Mouse (Mus musculus) adrenal gland, adult (tissue): ENCODE data around the gene Acvr1b.

ENCODE experiments used
- DNase-seq, 2 experiments: peaks; one replicate each; pipeline ENCODE4 v3.0.0; 2022 to 2023; ENCODE audit warnings: low spot score in 1 of 2; ENCODE audit not compliant: inconsistent age in 2 of 2

Gene Acvr1b

DNA sequence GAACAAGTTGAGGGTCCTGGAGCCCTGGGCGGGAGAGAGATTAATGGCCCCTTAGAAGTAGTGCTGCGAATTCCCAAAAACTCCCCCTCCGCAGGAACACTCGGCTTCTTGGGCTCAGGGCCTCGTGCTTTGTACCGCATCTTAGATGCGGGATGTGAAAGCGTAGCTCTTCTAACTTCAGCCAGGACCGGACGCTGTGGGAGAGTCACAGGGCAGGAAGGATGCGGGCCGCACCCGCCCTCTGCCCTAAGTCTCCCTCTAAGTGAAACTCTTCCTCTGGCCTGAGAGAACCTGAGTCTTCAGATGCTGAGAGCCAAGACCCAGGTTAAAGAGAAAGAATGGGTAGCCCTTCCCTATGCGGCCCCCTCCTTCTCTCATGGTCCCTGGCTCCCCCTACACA is 51.1 kb downstream of the Acvr1b start:
- DNase-seq: peak in 1 of 2 experiments; percentile 73

DNA sequence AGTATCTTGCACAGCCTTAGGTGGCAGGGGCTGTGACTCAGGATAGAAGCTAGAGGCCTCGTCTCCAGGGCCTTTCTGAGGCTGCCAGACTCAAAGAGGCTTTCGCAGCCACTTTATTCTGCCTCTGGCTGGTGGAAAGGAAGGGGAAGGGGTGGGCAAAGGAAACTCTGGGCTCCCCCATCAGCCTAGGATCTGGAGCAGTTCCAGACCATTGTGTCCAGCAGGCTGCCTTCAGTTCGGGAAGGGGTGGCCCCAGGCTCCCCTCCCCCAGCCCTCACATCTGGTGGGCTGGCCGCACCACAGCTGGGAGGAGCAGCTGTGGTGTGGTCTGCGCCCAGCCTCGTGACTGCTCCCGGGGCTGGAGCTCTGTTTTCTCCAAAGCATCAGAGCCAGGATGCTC is 54.1 kb downstream of the Acvr1b start:
- peak; percentile 76 to 77 for DNase-seq

DNA sequence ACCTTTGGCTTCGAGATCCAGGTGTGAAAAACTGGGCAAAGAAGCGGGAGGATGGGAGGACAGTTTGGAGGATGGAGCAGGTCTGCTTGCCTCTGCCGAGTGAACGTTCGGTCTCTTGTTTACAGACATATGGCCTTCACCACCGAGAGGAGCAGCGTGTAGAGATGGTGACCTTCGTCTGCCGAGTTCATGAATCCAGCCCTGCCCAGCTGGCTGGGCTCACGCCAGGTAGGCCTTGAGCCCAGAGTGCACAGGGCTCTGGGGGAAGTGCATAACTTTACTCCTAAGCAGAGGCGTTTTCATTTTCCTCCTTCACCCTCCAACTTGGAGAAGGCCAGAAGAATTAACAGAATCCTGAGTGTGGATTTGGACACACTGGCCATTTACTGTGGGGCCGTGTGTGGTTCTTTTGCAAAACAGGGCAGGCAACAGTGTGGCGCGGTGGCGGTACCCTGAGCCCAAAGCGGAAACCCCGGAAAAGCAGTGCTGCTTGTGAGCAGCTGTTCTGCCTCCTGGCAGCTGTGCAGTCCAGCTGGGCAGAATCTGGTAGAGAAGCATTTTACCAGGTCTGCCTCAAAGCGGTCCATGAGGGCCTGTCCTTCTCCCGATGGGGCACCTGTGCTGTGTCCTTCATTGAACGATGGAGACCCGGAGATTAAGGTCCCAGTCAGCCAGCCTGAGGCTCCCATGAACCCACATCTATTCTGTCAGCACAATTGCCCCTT is 55.2 kb downstream of the Acvr1b start:
- peak; percentile 85 to 91 for DNase-seq

DNA sequence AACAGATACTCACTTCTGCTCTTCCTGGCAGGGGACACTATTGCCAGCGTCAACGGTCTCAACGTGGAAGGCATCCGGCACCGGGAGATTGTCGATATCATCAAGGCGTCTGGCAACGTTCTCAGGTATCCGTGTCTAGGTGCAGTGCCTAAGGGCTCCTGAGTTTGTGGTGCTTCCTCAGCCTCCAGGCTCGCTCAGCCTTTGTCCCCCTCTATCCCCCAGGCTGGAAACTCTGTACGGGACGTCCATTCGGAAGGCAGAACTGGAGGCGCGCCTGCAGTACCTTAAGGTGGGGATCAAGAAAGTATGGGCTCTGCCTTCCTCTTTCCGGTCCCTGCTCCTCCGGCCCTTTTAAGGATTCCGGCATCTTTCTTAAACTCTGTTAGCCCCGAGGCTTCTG is 56.6 kb downstream of the Acvr1b start:
- no peak for DNase-seq

DNA sequence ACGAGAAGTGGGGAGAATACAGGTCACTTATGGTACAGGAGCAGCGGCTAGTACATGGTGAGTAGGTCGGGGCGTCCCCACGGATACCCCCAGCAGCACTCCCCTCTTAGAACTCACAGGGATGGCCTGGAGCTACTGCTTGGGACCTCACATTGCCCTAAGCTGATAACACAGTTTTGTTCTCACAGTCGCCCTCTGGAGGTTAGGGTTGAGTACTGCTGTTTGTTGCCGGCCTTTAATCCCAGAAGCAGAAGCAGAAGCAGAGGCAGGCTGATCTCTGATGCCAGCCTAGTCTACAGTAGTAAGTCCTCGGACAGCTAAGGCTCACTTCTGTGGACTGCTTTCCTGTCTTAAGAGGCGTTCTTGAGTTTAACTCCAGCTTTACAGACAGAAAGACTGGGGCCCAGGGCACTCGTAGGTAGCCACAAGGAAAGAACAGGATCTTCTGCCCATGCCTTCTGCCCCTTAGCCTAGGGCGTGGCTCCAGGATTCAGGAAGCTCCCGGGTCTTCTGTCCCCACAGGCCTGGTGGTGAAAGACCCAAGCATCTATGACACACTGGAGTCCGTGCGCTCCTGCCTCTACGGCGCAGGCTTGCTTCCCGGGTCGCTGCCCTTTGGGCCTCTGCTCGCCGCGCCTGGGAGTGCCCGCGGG is 57.3 kb downstream of the Acvr1b start:
- DNase-seq: peak in 1 of 2 experiments; percentile 78

DNA sequence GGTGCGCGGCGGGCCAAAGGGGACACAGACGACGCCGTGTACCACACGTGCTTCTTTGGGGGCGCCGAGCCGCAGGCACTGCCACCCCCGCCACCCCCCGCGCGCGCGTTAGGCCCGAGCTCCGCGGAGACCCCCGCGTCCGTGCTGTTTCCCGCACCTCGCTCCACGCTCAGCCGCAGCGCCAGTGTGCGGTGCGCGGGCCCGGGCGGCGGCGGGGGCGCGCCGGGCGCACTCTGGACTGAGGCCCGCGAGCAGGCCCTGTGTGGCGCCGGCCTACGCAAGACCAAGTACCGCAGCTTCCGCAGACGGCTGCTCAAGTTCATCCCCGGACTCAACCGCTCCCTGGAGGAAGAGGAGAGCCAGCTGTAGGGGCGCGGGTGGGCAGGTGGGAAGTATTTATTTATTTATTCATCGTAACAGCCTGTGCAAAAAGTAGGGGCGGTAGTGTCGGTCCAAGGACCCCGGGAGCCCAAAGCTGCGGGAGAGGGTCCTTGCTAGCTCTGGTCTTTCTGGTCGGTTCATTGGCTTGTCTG is 57.8 kb downstream of the Acvr1b start:
- DNase-seq: no peak

DNA sequence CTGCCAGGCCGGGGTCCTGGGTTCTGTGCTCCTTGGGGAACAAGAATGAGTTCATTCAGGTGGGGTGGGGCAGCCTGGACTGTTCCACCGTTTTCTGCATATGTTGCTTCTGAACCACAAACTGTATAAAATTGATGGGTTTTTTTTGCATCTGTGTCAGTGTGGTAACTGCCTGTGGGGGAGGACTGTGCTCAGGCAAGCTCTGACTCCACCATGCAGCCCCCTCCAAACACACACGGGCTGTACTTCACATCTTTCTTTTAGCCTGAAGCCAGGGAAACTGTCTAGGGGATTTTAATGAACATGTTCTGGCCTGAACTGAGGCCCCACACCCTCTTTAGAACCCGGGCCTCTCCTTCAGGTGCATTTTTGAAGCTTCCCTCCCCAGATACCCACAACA is 58.7 kb downstream of the Acvr1b start:
- DNase-seq: no peak

DNA sequence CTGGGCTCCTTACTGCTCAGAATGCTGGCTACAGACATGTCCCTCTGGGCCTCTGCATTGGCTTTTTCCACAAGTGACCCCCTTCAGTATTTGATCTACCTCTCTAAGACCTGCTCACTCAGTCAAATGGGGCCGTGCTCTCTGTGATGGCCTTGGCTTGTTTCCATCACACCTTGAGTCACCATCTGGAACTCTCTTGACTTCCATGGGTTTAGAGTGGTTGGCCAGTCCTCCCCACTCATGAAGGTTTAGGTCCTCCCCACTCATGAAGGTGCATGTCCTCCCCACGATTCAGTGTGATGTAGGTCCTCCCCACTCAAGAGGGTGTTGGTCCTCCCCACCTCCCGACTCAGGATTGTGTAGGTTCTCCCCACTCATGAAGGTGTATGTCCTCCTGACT is 59.3 kb downstream of the Acvr1b start:
- DNase-seq: peak in 1 of 2 experiments; percentile 73

DNA sequence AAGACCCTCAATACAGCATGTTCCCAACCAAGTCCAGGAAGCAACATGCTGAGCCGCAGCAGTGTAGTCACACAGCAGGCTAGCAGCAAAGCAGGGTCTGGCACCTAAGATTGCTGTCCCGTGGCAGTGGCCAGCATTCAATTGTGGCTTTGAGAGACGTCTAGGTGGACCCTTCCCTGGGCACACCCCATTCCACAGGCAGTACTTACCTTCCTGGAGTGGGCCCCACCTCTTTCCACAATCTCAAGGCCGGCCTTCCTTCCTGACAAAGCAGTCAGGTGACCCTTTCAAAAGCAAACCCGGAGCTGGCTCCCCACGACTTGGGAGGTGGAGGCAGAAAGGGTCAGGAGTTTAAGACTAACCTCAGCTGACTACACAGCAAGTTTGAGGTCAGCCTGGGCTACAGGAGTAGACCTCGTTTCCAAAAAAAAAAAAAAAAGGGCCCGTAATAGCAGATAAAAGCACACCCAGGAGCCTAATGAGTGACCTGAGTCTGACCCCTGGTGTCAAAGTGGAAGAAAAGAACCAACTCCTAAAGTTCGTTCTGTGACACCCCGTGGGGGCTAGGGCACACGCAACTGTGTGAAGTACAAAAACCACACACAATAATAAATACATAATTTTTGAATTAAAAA is 59.9 kb downstream of the Acvr1b start:
- DNase-seq: no peak

DNA sequence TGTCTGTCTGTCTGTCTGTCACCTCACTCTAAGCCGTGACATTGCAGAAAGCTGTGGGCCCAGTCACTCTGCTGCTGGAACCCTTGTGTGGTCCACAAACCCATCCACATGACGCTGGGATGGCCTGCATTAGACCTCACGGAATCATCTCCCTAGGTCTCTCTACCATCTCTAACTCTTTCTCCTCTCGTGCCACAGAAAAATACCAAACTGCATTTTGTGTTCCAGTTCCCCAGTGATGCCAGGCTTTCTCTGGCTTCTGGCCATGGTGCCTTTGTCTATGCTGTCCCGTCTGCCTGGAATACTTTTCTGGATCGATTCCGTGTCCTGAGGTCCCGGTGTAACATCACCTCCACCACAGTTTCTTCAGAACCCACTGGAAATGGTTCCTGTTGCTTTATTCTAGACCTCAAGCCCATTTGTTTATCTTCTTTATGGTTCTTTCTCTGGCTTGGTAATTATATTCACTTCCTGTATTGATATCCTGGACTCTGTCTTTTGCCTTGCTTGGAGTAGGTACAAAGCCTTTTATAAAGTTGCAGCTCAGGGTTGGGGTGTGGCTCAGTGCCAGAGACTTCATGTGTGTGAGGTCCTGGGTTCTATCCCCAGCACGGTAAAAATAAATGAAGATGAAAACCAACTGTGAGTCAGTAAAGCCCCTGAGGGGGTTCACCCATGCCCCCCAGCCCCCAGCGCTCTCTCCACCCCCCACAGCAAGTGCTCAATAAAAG is 60.9 kb downstream of the Acvr1b start:
- no peak for DNase-seq

DNA sequence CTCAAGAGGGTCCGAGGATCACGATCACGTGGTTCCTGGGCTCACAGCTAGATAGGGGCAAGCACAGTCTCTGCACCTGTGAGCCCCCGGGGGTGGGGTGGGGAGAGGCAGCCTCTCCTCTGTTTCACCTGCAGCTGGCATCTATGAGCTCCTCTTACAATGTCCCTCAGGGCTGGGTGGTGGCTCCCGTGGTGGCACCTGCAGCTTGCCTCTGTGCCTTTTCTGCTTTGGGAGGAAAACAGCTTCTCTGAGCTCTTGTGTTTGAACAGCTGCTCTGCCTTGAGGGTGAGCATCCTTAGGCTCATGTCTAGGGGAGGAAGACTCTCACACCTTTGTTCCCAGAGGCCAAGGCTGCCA is 61.5 kb downstream of the Acvr1b start:
- DNase-seq: no peak

DNA sequence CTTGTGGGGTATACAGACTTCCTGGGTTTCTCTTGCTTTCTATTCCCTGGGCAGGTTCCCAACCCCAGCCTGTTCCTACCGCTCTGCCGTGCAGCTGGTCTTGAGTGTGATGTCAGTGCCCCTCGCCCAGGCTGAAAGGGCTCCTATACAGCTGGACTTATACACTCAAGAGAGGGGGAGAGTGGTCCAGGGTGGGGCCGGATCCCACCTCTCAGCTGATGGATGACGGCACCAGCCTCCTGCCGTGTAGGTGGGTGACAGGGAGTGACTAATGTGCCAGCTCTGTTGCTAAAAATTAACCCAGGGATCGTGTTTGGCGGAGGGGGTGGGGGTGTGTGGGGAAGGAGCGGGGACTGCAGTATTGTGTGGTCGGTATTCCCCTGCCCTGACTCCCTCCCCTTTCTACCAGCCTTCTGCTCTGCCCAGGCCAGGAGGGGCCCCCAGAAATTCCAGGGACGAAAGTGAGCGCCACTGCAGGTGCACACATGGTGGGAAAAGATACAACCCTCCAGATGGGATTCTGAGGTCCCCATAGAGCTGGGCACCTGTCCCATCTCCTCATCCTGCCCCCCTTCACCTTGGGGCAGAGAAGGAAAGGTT is 62.0 kb downstream of the Acvr1b start:
- DNase-seq: no peak

DNA sequence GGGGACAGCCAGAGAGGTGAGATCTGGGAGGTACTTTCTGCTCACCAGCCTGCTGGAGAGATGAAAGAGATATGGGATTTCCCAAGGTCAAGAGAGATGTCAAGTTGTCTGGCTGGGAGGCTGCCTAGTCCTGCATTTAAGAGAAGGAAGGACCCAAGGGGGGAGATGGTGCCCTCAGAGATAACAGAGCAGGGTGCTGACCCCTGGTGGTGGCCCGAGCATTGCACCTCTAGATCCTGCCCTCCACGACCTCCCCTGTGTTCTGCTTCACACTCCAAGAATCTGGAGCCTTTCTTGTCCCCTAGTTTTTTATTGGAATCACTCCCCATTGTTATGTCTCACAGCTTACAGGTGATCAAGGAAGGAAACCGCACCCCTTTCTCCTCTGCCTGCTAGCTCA is 63.0 kb downstream of the Acvr1b start:
- DNase-seq: peak; percentile 75 to 92

DNA sequence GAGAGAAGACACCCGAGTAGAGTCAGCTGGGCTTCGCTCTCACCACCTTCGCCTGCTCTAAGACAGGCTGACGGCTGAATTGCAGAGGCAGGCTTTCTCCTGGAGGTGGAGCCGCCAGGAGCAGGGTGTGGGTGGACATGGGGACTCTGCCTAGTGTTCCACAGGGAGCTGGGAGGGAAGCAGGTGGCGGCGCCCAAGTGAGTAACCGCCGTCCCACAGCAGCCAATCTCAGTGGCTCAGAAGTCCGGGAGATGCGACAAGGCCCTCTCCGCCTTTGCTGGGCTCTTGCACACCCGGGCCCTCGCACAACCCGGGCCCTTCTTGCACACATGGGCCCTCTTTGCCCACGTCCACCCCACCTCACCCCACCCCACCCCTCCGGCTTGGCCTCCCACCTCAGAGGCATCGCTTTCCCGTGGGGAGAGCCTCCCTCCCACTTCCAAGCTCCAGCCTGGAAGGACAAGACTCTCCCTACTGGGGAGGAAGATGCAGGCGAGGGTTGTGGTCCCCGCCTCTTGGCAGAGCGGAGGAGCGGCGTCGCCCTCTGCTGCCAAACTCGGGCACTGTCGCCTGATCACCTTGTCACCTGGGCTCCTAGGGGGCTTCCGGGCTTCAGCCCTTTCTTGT is 65.1 kb downstream of the Acvr1b start:
- peak; percentile 58 to 79 for DNase-seq

DNA sequence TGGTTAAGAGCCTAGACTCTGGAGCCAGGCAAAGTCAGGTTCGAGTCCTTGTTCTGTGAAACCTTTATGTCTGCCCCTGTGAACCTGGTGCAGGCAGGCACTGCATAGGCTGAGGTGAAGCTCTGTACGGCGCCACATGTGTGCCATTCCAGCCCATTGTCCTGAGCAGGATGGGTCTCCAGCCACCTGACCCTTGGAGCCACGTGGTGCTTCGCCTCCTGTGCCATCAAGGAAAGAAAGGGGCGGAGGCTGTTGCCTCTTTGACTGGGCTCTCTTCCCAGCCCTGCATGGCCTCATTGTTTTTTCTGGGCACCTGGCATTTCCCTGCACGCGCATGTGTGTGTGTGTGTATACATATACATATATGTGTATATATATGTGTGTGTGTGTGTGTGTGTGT is 66.0 kb downstream of the Acvr1b start:
- no peak for DNase-seq

DNA sequence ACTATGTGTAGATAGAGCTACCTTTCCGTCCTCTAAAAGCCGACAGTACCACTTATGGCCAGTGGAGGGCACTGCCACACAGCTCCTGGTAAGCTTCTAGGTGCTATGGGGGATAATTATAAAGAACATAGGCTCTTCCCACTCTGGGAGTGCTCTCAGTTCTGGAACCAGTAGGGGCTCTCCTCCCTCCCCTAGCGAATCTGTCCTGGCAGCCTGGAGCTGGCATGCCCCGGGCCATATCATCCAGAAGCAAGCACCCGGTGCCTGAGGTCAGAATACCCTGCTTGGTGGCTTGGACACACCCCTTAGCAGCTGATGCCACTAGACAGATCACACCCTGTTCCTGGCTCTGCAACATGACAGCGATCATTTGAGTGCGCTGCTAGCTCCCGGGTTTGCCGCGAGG is 66.9 kb downstream of the Acvr1b start:
- peak; percentile 89 to 97 for DNase-seq

DNA sequence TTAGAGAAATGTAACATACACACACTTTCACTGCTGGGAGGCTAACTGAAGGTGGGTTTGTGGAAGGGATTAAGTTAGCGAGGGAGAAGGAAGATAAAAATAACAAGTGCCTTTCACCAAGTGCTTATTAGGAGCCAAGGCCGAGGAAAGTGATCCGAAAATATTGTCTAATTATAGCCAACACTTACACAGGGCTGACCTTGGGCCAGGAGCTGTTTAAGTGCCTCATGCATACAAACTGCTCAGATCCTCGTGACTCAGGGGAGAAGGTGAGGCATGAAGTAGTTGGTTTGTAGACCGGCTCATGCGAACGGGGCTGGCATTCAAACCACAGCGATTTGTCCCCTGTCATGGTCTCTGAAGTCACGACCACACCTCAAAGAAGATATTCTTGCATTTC is 67.4 kb downstream of the Acvr1b start:
- no peak for DNase-seq

DNA sequence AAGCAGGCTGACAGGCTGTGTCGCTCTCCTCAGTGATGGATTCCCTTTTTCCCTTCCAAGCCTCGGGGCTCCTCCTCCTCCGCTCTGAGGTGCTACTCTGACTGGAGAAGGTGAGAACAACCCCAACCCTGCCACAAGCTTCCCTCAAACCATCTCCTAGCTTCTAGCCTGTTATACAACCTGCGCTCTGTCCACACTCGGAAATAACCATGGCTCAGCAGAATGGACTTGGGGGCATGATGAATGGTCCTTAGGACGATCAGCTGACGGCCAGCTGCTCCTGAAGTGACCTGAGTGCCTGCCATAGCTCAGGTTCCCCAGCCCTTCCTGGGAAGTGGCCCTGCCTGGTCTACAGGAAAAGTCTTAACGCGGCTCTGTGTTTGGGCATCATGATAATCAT is 68.0 kb downstream of the Acvr1b start:
- no peak for DNase-seq

DNA sequence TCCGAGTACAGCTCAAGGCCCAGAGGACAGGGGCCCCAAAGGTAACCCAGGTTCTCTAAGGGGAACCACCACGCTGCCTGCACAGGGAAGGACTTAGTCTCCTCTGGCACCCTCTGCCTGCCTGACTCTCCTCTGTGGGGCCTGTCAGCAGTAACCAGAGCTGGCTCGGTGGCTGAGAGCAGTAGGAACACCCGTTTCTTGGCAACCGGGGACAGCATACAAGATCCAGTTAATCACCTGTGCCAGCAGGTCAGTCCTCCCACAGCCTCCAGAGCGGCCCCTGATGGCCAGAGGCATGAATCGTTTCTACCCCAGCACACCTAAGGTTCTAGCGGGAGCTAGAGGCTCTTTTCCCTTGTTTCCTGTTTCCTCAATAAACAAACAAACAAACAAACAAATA is 68.8 kb downstream of the Acvr1b start:
- DNase-seq: peak in 1 of 2 experiments; percentile 50

DNA sequence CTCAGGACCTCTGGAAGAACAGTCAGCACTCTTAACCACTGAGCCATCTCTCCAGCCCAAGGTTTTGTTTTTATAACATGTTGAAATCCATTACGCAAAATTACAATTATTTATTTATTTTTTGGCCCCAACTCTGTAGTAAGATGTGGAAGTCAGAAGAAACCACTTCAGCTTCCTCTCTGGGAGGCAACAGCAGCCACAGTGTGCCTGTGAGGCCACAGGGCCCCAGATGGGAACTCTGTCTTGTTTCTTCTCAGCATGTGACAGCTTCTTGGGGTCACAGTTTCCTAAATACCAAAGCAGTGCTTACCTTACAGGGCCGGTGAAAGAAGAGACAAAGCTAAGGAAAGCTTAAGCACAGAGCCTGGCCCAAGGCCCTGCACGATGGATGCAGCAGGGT is 70.1 kb downstream of the Acvr1b start:
- no peak for DNase-seq
